Mouse (Mus musculus): ENCODE measurements around the gene Mllt3. TPM values are rescaled to one million over a fixed set of nuclear protein-coding genes. Genes with fewer than 3 reads are reported as not detected.

Mllt3 gene
- total and polyA plus RNA-seq, 3 experiments = 15.4 to 75.3 TPM; not detected in 1

DNA sequence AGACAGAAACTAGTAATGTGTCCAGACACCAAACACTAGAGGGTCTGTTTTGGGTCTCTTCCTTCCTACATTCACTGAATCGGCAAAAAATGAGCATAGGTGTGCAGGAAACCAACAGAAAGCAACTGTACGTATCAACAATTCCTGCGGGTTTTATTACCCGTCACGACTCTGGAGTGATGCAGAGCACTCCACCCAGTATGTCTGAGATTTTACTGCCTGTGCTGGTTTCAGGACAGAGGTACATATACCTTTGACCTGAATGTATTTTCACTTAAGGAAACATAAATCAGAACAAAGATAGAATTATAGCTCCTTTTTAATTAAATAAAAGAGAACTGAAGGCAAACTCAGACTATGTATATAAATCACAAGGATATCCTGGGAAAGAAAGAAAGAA, 172.4 kb downstream of the Mllt3 start:
- no peak for DNase-seq (ENCODE audit: low read depth, low spot score)
- Histone ChIP-seq H3K4me3 (ENCODE audit: control insufficient read depth in 1 of 2, insufficient read depth in 1 of 2, low read depth in 2 of 2, low read length in 2 of 2) (no peak overlapping the region), H3K36me3 (ENCODE audit: control insufficient read depth in 1 of 2, insufficient read depth in 2 of 2, low read length in 2 of 2) (peaks cover 0 to 35% of the 10 kb centered on the region in 2 experiments; a peak in 2 of 4 replicates), H3K4me1 (ENCODE audit: control insufficient read depth in 1 of 2, insufficient read depth in 2 of 2, low read length in 2 of 2) (peaks cover 21 to 27% of the 10 kb centered on the region in 2 experiments), H3K9me3 (replicated peaks; ENCODE audit: insufficient read depth, low read length) (no peaks in the 10 kb centered on the region), H3K27me3 (ENCODE audit: control insufficient read depth in 1 of 2, insufficient read depth in 2 of 2, low read length in 2 of 2) (no peaks in the 10 kb centered on the region), H3K27ac (ENCODE audit: control insufficient read depth, low read depth, low read length) (no peak overlapping the region), H3K79me2 (ENCODE audit: control insufficient read depth, insufficient read depth, low read length, poor library complexity) (no peaks in the 10 kb centered on the region), H3K9ac (ENCODE audit: control insufficient read depth, low read depth, low read length, poor library complexity, severe bottlenecking) (no peak overlapping the region)
- TF ChIP-seq GATA1 (IDR thresholded peaks at IDR 0.05; ENCODE audit: low read depth, low read length) (no peak), SMC3 (IDR thresholded peaks at IDR 0.05; ENCODE audit: low read depth, low read length) (no peak), MAX (IDR thresholded peaks at IDR 0.05; ENCODE audit: low read length) (no peak), MEF2A (IDR thresholded peaks at IDR 0.05; ENCODE audit: extremely low read depth, insufficient replicate concordance, low read depth, low read length, poor library complexity, severe bottlenecking) (no peak), MYB (IDR thresholded peaks at IDR 0.05; ENCODE audit: low read depth, low read length) (no peak), TAL1 (IDR thresholded peaks at IDR 0.05; ENCODE audit: low read length) (no peak), EP300 (IDR thresholded peaks at IDR 0.05; ENCODE audit: low read depth in 1 of 2, low read length in 2 of 2) (no peak), SIN3A (IDR thresholded peaks at IDR 0.05; ENCODE audit: low read length) (no peak), MAZ (IDR thresholded peaks at IDR 0.05; ENCODE audit: low read depth, low read length) (no peak), JUND (IDR thresholded peaks at IDR 0.05; ENCODE audit: low read depth, low read length) (no peak), ETS1 (IDR thresholded peaks at IDR 0.05; ENCODE audit: low read depth, low read length) (no peak)

DNA sequence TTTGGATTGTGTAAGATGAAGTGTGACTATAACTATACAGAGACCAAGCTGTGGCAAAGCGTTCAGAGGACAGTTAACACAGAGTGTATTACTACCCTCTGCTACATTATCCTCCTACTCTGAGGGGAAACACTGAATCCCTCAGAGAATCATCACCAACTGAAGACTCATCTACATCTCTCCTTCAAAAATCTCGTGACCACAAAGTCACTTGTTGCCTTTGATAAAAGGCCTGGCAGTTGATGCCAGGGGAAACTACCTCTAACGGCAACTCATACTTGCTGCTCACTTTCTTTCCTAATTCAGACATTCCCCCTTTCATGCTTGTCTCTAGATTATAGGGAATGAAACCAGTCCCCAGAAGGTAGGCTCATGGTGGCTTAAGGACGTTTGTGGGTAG, 174.0 kb downstream of the Mllt3 start:
- Histone ChIP-seq H3K36me3 (ENCODE audit: control insufficient read depth in 1 of 2, insufficient read depth in 2 of 2, low read length in 2 of 2) (peaks cover 0 to 35% of the 10 kb centered on the region in 2 experiments; a peak in 2 of 4 replicates), H3K4me3 (ENCODE audit: control insufficient read depth in 1 of 2, insufficient read depth in 1 of 2, low read depth in 2 of 2, low read length in 2 of 2) (peak overlapping the region in 1 of 2 experiments; percentile 25; a peak in 2 of 4 replicates), H3K27me3 (ENCODE audit: control insufficient read depth in 1 of 2, insufficient read depth in 2 of 2, low read length in 2 of 2) (no peaks in the 10 kb centered on the region), H3K79me2 (ENCODE audit: control insufficient read depth, insufficient read depth, low read length, poor library complexity) (no peaks in the 10 kb centered on the region), H3K9me3 (replicated peaks; ENCODE audit: insufficient read depth, low read length) (no peaks in the 10 kb centered on the region), H3K9ac (ENCODE audit: control insufficient read depth, low read depth, low read length, poor library complexity, severe bottlenecking) (no peak overlapping the region), H3K27ac (ENCODE audit: control insufficient read depth, low read depth, low read length) (peak overlapping the region; percentile 56), H3K4me1 (ENCODE audit: control insufficient read depth in 1 of 2, insufficient read depth in 2 of 2, low read length in 2 of 2) (peaks cover 21 to 27% of the 10 kb centered on the region in 2 experiments)
- TF ChIP-seq TAL1 (IDR thresholded peaks at IDR 0.05; ENCODE audit: low read length) (peak; percentile 32), MYB (IDR thresholded peaks at IDR 0.05; ENCODE audit: low read depth, low read length) (peak; percentile 97), BHLHE40 (IDR thresholded peaks at IDR 0.05; ENCODE audit: borderline replicate concordance, low read depth, low read length) (peak; percentile 92), HCFC1 (IDR thresholded peaks at IDR 0.05; ENCODE audit: low read depth, low read length) (no peak), ELF1 (IDR thresholded peaks at IDR 0.05; ENCODE audit: low read depth, low read length) (no peak), SMC3 (IDR thresholded peaks at IDR 0.05; ENCODE audit: low read depth, low read length) (no peak), E2F4 (IDR thresholded peaks at IDR 0.05; ENCODE audit: borderline replicate concordance, low read depth, low read length) (no peak), NRF1 (IDR thresholded peaks at IDR 0.05; ENCODE audit: insufficient read depth, low read depth, low read length, poor library complexity, severe bottlenecking) (no peak), CHD1 (IDR thresholded peaks at IDR 0.05; ENCODE audit: low read depth, low read length) (no peak), ZMIZ1 (IDR thresholded peaks at IDR 0.05; ENCODE audit: low read depth, low read length) (no peak), USF1 (IDR thresholded peaks at IDR 0.05; ENCODE audit: low read depth, low read length) (no peak), RCOR1 (IDR thresholded peaks at IDR 0.05; ENCODE audit: low read depth, low read length) (peak; percentile 94), GABPA (IDR thresholded peaks at IDR 0.05; ENCODE audit: low read depth, low read length) (no peak), ETS1 (IDR thresholded peaks at IDR 0.05; ENCODE audit: low read depth, low read length) (peak; percentile 54; the same call in 1 of the 2 replicates), TCF12 (IDR thresholded peaks at IDR 0.05; ENCODE audit: low read depth, low read length) (peak; percentile 83), ZKSCAN1 (IDR thresholded peaks at IDR 0.05; ENCODE audit: low read depth, low read length) (no peak), GATA1 (IDR thresholded peaks at IDR 0.05; ENCODE audit: low read depth, low read length) (peak; percentile 69), EP300 (IDR thresholded peaks at IDR 0.05; ENCODE audit: low read depth in 1 of 2, low read length in 2 of 2) (peak; percentile 93 to 96), ZC3H11A (IDR thresholded peaks at IDR 0.05; ENCODE audit: low read depth, low read length) (no peak)
- DNase-seq (ENCODE audit: low read depth, low spot score) = peak; percentile 71

All from MEL (cell line).